Mouse (Mus musculus) MEL (cell line): ENCODE measurements around the gene Axl. TPM values are rescaled to one million over a fixed set of nuclear protein-coding genes. Genes with fewer than 3 reads are reported as not detected.

ENCODE experiments used
- DNase-seq: peaks from one replicate; pipeline ENCODE4 v3.0.0; 2011; ENCODE audit warnings: low read depth, low spot score
- H3K27ac ChIP-seq: 2 replicates; pipeline ENCODE4 v1.5.1; 2012; ENCODE audit warnings: low read depth, mild to moderate bottlenecking, control low read depth, low read length, moderate library complexity; ENCODE audit not compliant: control insufficient read depth
- H3K27me3 ChIP-seq, 2 experiments: fragments of 150-350 bp in 1 of 2; sonication (generic) in 1 of 2; 2 replicates each; pipeline ENCODE4 v1.6.1; 2012; ENCODE audit warnings: low read length in 2 of 2, mild to moderate bottlenecking in 2 of 2, improper control_type of control experiment in 1 of 2, moderate library complexity in 1 of 2; ENCODE audit not compliant: insufficient read depth in 2 of 2, control insufficient read depth in 1 of 2
- H3K36me3 ChIP-seq, 2 experiments: 2 replicates each; pipeline ENCODE4 v1.6.1; 2012 to 2014; ENCODE audit warnings: low read length in 2 of 2, improper control_type of control experiment in 1 of 2, inconsistent platforms in 1 of 2, mild to moderate bottlenecking in 1 of 2; ENCODE audit not compliant: insufficient read depth in 2 of 2, control insufficient read depth in 1 of 2
- H3K4me1 ChIP-seq, 2 experiments: fragments of 150-350 bp in 1 of 2; sonication (generic) in 1 of 2; 2 replicates each; pipeline ENCODE4 v1.6.1; 2012; ENCODE audit warnings: low read length in 2 of 2, improper control_type of control experiment in 1 of 2, mild to moderate bottlenecking in 1 of 2; ENCODE audit not compliant: insufficient read depth in 2 of 2, control insufficient read depth in 1 of 2
- H3K4me3 ChIP-seq, 2 experiments: fragments of 150-350 bp in 1 of 2; sonication (generic) in 1 of 2; 2 replicates each; pipeline ENCODE4 v1.5.1; 2012; ENCODE audit warnings: low read depth in 2 of 2, low read length in 2 of 2, mild to moderate bottlenecking in 2 of 2, moderate library complexity in 2 of 2, control low read depth in 1 of 2, improper control_type of control experiment in 1 of 2; ENCODE audit not compliant: control insufficient read depth in 1 of 2, insufficient read depth in 1 of 2
- H3K79me2 ChIP-seq: 2 replicates; pipeline ENCODE4 v1.6.1; 2012; ENCODE audit warnings: mild to moderate bottlenecking, low read length, moderate library complexity; ENCODE audit not compliant: control insufficient read depth, poor library complexity, insufficient read depth
- H3K9ac ChIP-seq: 2 replicates; pipeline ENCODE4 v1.6.1; 2012; ENCODE audit warnings: low read depth, mild to moderate bottlenecking, control low read depth, low read length, moderate library complexity; ENCODE audit not compliant: control insufficient read depth, poor library complexity, severe bottlenecking
- H3K9me3 ChIP-seq: fragments of 150-350 bp; sonication (generic); replicated peaks from 2 replicates; pipeline ENCODE4 v1.6.1; 2012; ENCODE audit warnings: mild to moderate bottlenecking, low read length, improper control_type of control experiment, moderate library complexity; ENCODE audit not compliant: insufficient read depth
- CHD2 ChIP-seq: IDR thresholded peaks from 2 replicates; pipeline ENCODE4 v1.6.1; 2011; ENCODE audit warnings: low read length, improper control_type of control experiment
- CTCF ChIP-seq, 3 experiments: IDR thresholded peaks in 2 of 3; conservative IDR thresholded peaks in 1 of 3; 2 replicates each; pipeline ENCODE4 v1.5.1; 2011 to 2012; ENCODE audit warnings: low read length in 3 of 3, low read depth in 2 of 3, mild to moderate bottlenecking in 2 of 3, improper control_type of control experiment in 1 of 3, inconsistent platforms in 1 of 3, mixed read lengths in 1 of 3, moderate library complexity in 1 of 3; ENCODE audit not compliant: control insufficient read depth in 1 of 3, insufficient read depth in 1 of 3, poor library complexity in 1 of 3, severe bottlenecking in 1 of 3
- ETS1 ChIP-seq: IDR thresholded peaks from 2 replicates; pipeline ENCODE4 v1.6.1; 2012; ENCODE audit warnings: low read depth, mild to moderate bottlenecking, inconsistent platforms, low read length, improper control_type of control experiment, moderate library complexity
- HCFC1 ChIP-seq: IDR thresholded peaks from 2 replicates; pipeline ENCODE4 v1.6.1; 2012; ENCODE audit warnings: low read depth, mild to moderate bottlenecking, inconsistent platforms, low read length, improper control_type of control experiment, moderate library complexity
- MXI1 ChIP-seq: IDR thresholded peaks from 2 replicates; pipeline ENCODE4 v1.6.1; 2011; ENCODE audit warnings: mild to moderate bottlenecking, low read depth, low read length, improper control_type of control experiment
- MYC ChIP-seq: IDR thresholded peaks from 2 replicates; pipeline ENCODE4 v1.6.1; 2011; ENCODE audit warnings: low read depth, mild to moderate bottlenecking, low read length, improper control_type of control experiment, moderate library complexity
- POLR2AphosphoS2 ChIP-seq: IDR thresholded peaks from 2 replicates; pipeline ENCODE4 v1.6.1; 2011; ENCODE audit warnings: low read length, improper control_type of control experiment
- RCOR1 ChIP-seq: IDR thresholded peaks from 2 replicates; pipeline ENCODE4 v1.6.1; 2012; ENCODE audit warnings: low read depth, mild to moderate bottlenecking, inconsistent platforms, low read length, improper control_type of control experiment
- TBP ChIP-seq: IDR thresholded peaks from 2 replicates; pipeline ENCODE4 v1.8.0; 2011; ENCODE audit warnings: low read depth, low read length, improper control_type of control experiment
- TCF12 ChIP-seq: IDR thresholded peaks from 2 replicates; pipeline ENCODE4 v1.6.1; 2014; ENCODE audit warnings: low read depth, mild to moderate bottlenecking, inconsistent platforms, low read length, improper control_type of control experiment, moderate library complexity
- USF1 ChIP-seq: IDR thresholded peaks from 2 replicates; pipeline ENCODE4 v1.6.1; 2014; ENCODE audit warnings: low read depth, mild to moderate bottlenecking, inconsistent platforms, low read length, improper control_type of control experiment, moderate library complexity
- USF2 ChIP-seq, 2 experiments: IDR thresholded peaks; 2 replicates each; pipeline ENCODE4 v1.6.1; 2011 to 2012; ENCODE audit warnings: improper control_type of control experiment in 2 of 2, low read length in 2 of 2, borderline replicate concordance in 1 of 2, inconsistent platforms in 1 of 2, low read depth in 1 of 2, mild to moderate bottlenecking in 1 of 2; ENCODE audit not compliant: insufficient read depth in 1 of 2
- ZKSCAN1 ChIP-seq: IDR thresholded peaks from 2 replicates; pipeline ENCODE4 v1.6.1; 2012; ENCODE audit warnings: low read depth, mild to moderate bottlenecking, inconsistent platforms, low read length, improper control_type of control experiment, moderate library complexity
- polyA plus RNA-seq, 2 experiments: library from polyadenylated mRNA; stranded (reverse) in 1 of 2; unstranded in 1 of 2; fragments of >175 nt in 1 of 2; fragments of >200 nt in 1 of 2; gene quantifications; 2 replicates each; pipeline versions ENCODE4 v1.2.1 to v1.2.4; 2012; ENCODE audit warnings: low replicate concordance in 2 of 2, low read depth in 1 of 2; ENCODE audit not compliant: insufficient read length in 2 of 2, insufficient read depth in 1 of 2, missing spikeins in 1 of 2
- total RNA-seq: library from RNA; depleted of rRNA; stranded (reverse); fragments of 300-350 nt; gene quantifications from 2 replicates; pipeline ENCODE4 v1.2.3, GENCODE M21; 2012

Gene Axl
- total and polyA plus RNA-seq, 3 experiments: 0.19 TPM; not detected in 2

DNA sequence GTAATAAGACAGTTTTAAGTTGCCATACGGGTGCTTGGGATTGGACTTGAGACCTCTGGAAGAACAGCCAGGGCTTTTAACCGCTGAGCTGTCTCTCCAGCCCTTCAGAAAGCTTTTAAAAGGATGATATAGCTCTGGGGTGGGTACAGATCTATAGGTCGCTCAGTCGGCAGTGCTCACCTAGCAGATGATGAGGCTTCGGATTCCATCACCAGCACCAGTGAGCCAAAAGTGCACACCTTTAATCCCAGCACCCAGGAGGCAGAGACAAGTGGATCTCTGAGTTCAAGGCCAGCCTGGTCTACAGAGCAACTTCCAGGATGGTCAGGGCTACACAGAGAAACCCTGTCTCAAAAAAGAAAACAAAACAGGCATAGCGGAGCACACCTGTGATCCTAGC lies 12.5 kb upstream of the Axl start:
- TF ChIP-seq TCF12 (no peak), TBP (no peak), POLR2AphosphoS2 (no peak), RCOR1 (no peak), USF1 (no peak), HCFC1 (no peak), MXI1 (no peak)
- no peaks in the 10 kb centered on the region for H3K36me3 ChIP-seq
- H3K4me3 ChIP-seq: no peak overlapping the region
- no peaks in the 10 kb centered on the region for H3K79me2 ChIP-seq
- no peaks in the 10 kb centered on the region for H3K27me3 ChIP-seq
- DNase-seq: no peak
- H3K9ac ChIP-seq: no peak overlapping the region
- no peaks in the 10 kb centered on the region for H3K9me3 ChIP-seq
- no peaks in the 10 kb centered on the region for H3K4me1 ChIP-seq
- no peak overlapping the region for H3K27ac ChIP-seq

DNA sequence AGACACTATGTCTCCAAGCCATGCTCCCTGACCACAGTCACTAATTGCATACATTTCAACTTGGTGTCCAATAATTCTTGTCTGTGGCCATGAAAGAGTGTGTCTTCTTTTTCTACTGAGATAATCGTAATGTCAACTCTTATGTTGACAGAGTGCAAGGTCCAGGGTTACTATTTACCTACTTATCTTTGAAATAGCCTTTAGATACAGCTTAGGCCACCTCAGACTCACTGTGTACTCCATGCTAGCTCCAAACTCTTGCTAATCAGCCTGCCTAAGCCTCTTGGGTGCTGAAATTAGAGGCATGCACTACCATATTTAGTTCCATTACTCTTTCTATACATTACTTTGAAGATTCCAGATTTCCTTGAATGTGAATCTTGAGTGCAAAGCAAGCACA lies 10.9 kb upstream of the Axl start:
- H3K27me3 ChIP-seq: no peaks in the 10 kb centered on the region
- DNase-seq: no peak

DNA sequence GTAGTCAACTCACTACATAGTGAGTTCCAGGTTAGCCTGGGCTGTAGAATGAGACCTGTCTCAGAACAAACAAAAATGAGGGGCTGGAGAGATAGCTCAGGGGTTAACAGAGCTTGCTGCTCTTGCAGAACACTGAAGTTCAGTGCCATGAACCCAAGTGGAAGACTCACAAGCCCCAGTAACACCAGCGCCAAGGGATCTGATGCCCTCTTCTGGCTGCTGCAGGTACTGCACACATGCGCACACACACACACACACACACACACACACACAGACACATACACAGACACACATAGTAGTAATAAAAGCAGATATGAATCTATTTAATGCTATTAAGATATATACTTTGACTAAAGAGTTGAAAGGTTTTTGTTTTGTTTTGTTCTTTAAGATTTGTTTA lies 10.0 kb upstream of the Axl start:
- TF ChIP-seq CTCF (IDR thresholded peaks at IDR 0.05 in 2 of 3, conservative IDR thresholded peaks at IDR 0.05 in 1 of 3; ENCODE audit: control insufficient read depth in 1 of 3, insufficient read depth in 1 of 3, low read depth in 2 of 3, low read length in 3 of 3, poor library complexity in 1 of 3, severe bottlenecking in 1 of 3) (peak; percentile 22 to 36 (median 32)), MYC (no peak), CHD2 (no peak), HCFC1 (no peak), ETS1 (no peak)
- H3K27me3 ChIP-seq: no peaks in the 10 kb centered on the region
- H3K9me3 ChIP-seq: no peaks in the 10 kb centered on the region
- H3K36me3 ChIP-seq: no peaks in the 10 kb centered on the region
- no peak overlapping the region for H3K9ac ChIP-seq
- no peak overlapping the region for H3K4me3 ChIP-seq
- no peaks in the 10 kb centered on the region for H3K79me2 ChIP-seq
- peak; percentile 5 for DNase-seq
- no peak overlapping the region for H3K27ac ChIP-seq
- H3K4me1 ChIP-seq: no peaks in the 10 kb centered on the region

More for the DNA sequence above, 10.9 kb upstream of the Axl start:
- Histone ChIP-seq H3K9me3 (no peaks in the 10 kb centered on the region), H3K27ac (no peak overlapping the region), H3K4me1 (no peaks in the 10 kb centered on the region), H3K9ac (no peak overlapping the region), H3K79me2 (no peaks in the 10 kb centered on the region), H3K36me3 (no peaks in the 10 kb centered on the region), H3K4me3 (no peak overlapping the region)
- TF ChIP-seq TCF12 (no peak), USF2 (IDR thresholded peaks at IDR 0.05; ENCODE audit: borderline replicate concordance in 1 of 2, insufficient read depth in 1 of 2, low read depth in 1 of 2, low read length in 2 of 2) (no peak), TBP (no peak), ZKSCAN1 (no peak)
